Mouse (Mus musculus): ENCODE measurements at regions not wholly inside any gene's neighbourhood (a gene's known extent, or its start where the extent isn't known, plus 50 kb on each side); places are given as distances from the start of the nearest gene placed in this dataset.

GRCm38 (mm10) chr12:73830122-73830521 is 71.1 kb upstream of the Hif1a start:
- no peak for DNase-seq (ENCODE audit: low spot score)

- DNase-seq (ENCODE audit: low spot score): no peak
Measured at GRCm38 (mm10) chr12:73830551-73831203, 70.5 kb upstream of the Hif1a start.

GRCm38 (mm10) chr12:73831204-73831595 is 70.0 kb upstream of the Hif1a start:
- DNase-seq (ENCODE audit: low spot score): no peak

GRCm38 (mm10) chr12:73831637-73832385 is 69.4 kb upstream of the Hif1a start:
- no peak for DNase-seq (ENCODE audit: low spot score)

GRCm38 (mm10) chr12:73832789-73833188 is 68.4 kb upstream of the Hif1a start:
- DNase-seq (ENCODE audit: low spot score): no peak

GRCm38 (mm10) chr12:73836132-73836531 is 65.0 kb upstream of the Hif1a start:
- no peak for DNase-seq (ENCODE audit: low spot score)

GRCm38 (mm10) chr12:73837036-73837435 is 64.1 kb upstream of the Hif1a start:
- no peak for DNase-seq (ENCODE audit: low spot score)

- DNase-seq (ENCODE audit: low spot score): no peak
Measured at GRCm38 (mm10) chr12:73837921-73838320, 63.3 kb upstream of the Hif1a start.

GRCm38 (mm10) chr12:73838330-73838729 is 62.8 kb upstream of the Hif1a start:
- no peak for DNase-seq (ENCODE audit: low spot score)

- DNase-seq (ENCODE audit: low spot score): no peak
Measured at GRCm38 (mm10) chr12:73842000-73842675, 59.0 kb upstream of the Hif1a start.

GRCm38 (mm10) chr12:73844782-73845181 is 56.4 kb upstream of the Hif1a start:
- DNase-seq (ENCODE audit: low spot score): no peak

- DNase-seq (ENCODE audit: low spot score): peak; percentile 16
Measured at GRCm38 (mm10) chr12:73846672-73847071, 54.5 kb upstream of the Hif1a start.

GRCm38 (mm10) chr12:73847336-73847735 is 53.8 kb upstream of the Hif1a start:
- no peak for DNase-seq (ENCODE audit: low spot score)

GRCm38 (mm10) chr12:73850831-73851230 is 50.3 kb upstream of the Hif1a start:
- DNase-seq (ENCODE audit: low spot score): no peak
